Mouse (Mus musculus): ENCODE data around the gene Trak1.
"Not testable (repeated sequence)": the region's sequence is repeated elsewhere in the genome, so short reads cannot be mapped to it uniquely, and the experiment has no call there.

The Trak1 gene

DNA sequence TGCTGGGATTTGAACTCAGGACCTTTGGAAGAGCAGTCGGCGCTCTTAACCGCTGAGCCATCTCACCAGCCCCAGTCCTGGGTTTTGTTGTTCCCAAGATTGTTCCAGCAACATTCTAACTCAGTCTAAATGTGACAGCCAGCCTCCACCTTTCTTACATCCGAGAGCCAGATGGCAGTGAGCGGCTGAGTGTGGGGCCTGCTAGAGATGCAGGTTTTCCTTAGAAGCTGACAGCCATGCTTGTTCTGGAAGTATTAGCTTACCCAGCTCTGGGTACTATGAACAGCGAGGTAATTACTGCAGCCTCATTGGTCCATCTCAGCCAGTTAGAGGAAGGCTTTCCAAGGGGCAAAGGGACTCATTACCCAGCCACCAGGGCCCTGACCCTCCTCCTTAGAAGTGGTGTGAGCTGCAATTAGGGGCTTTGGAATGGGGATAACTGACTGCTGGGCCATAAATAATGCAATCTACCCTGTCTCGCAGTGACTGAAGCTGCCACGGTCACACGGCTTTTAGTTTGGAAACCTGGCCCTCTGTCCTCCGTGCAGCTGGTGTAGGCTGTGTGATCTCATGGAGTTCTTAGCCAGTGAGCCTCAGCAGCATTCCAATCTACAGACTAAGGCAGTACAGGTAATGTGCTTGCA lies 22.1 kb downstream of the Trak1 start:
- no peak for DNase-seq (ENCODE audit: low spot score)

- no peak for DNase-seq (ENCODE audit: low spot score)
These were observed 23.1 kb downstream of the Trak1 start for GRCm38 (mm10) chr9:121320433-121320832.

DNA sequence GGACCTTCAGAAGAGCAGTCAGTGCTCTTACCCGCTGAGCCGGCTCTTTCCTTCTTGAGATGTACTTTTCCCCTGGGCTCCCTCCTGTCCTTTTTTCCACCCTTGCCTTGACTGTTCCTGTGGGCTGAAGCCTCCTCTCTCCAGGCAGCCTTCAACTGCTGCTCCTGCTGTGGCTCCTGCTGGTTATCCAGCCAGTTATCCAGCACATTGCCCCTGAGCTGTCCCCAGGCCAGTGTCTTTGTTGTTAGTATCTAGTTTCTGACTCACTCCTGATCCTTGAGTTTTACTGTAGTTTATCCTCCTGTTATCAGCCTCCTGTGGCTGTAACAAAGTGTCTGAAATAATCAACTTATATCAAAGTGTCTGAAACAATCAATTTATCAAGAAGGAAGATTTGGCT lies 23.8 kb downstream of the Trak1 start:
- no peak for DNase-seq (ENCODE audit: low spot score)

DNA sequence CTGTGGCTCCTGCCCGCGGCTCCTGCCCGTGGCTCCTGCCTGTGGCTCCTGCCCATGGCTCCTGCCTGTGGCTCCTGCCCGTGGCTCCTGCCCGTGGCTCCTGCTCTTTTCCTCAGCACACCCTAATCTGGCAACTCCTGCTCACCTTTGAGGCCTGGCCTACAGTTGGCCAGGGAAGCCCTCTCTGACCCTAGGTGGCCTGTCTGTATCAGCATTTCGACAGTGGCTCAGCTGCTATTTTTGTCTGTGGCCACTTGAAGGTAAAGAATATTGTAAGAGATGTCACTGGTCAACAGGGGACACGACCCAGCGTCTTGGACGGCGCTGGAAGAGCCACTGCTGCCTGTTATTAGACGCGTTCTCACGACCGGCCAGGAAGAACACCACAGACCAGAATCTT lies 24.7 kb downstream of the Trak1 start:
- DNase-seq (ENCODE audit: low spot score) = no peak

- not testable (repeated sequence) for DNase-seq (ENCODE audit: low spot score)
These were observed 31.0 kb downstream of the Trak1 start for GRCm38 (mm10) chr9:121328342-121328741.

- no peak for DNase-seq (ENCODE audit: low spot score)
These were observed 31.9 kb downstream of the Trak1 start for GRCm38 (mm10) chr9:121329181-121329580.

- no peak for DNase-seq (ENCODE audit: low spot score)
These were observed 32.8 kb downstream of the Trak1 start for GRCm38 (mm10) chr9:121330065-121330464.

GRCm38 (mm10) chr9:121331438-121331837 lies 34.1 kb downstream of the Trak1 start:
- no peak for DNase-seq (ENCODE audit: low spot score)

- no peak for DNase-seq (ENCODE audit: low spot score)
These were observed 34.8 kb downstream of the Trak1 start for GRCm38 (mm10) chr9:121331878-121332630.

GRCm38 (mm10) chr9:121333559-121333958 lies 36.3 kb downstream of the Trak1 start:
- no peak for DNase-seq (ENCODE audit: low spot score)

GRCm38 (mm10) chr9:121334311-121334851 lies 37.1 kb downstream of the Trak1 start:
- DNase-seq (ENCODE audit: low spot score) = no peak

DNA sequence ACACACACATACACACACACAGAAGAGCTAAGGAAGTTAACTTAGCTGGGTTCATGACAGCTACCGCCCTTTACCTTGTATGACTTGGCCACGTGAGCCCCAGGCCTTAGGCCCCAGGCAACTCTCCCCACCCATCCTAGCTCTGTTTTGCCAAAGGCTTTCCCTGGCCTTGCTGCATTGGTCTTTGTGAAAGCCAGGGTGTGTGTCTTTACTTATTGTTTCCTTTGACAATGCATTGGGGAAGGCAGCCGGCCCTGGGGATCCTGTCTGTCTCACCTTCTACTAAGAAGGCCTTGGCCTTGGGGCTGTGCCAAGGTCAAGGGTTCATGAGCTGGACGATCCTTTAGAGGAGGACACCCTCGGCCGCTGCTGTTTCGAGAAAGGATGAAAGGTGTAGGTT lies 38.3 kb downstream of the Trak1 start:
- no peak for DNase-seq (ENCODE audit: low spot score)

GRCm38 (mm10) chr9:121336324-121336946 lies 39.1 kb downstream of the Trak1 start:
- no peak for DNase-seq (ENCODE audit: low spot score)

DNA sequence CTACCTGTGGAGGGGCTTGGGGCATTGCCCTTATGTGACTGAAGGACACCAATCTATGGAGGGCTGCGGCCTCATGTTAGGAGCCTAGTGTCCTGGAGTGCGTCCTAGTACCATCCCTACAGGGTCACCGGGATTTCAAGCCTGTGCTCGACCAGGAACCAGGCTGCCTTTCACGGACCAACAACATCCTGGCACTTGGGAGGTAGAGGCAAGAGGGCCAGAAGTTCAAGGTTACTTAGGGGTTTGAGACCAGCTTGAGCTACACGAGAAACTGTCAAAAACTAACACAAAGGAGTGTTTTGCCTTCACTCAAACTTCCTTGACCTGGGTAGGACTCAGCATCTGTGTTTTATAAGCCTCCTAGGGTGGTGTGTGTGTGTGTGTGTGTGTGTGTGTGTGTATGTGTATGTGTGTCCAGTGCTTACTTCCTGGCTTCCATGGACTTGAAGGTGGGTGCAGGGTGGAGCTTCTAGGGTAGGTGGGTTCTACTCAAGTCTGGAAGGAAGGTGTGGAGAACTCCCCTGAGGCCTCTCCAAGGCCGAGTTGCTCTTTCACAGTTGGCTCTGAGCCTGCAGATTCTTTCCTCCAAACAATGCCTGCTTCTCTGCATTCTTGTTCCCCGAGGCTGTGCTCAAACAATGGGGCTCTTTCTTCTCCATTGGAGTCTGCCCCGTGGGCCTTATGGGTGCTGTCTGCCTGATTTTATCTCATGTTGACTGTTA lies 40.1 kb downstream of the Trak1 start:
- no peak for DNase-seq (ENCODE audit: low spot score)

DNA sequence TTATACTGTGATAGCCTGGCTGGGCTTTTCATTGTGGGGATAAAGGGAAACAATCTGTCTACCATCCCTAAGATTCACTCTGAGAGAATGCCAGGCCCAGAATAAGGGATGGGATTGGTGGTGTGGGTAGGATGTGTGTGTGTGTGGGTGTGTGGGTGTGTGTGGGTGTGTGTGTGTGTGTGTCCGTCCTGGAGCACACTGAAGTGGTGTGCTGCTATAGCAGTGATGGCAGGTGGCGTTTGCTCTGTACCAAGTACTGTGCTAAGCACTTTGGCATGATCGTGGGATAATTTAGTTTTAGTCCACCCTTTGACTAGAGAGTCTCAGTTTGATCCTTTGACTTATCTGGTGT lies 40.6 kb downstream of the Trak1 start:
- no peak for DNase-seq (ENCODE audit: low spot score)

DNA sequence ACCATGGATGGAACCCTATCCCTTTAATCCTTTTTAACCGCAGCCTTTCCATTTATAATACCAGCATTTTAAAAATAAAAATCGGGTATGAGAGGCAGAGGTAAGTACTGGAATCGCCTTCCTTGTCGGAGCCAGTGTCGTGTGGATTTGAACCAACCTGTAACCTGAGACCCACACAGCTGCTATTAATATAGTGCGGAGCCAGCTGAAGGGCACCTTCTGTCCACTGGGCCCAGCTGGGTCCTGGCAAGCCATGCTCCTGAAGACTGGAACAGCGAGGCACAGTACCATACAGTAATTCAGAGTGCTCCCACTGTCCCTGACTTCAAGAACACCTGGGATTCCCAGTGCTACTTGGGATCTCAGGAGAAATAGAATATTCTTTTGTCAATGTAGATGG lies 44.5 kb downstream of the Trak1 start:
- DNase-seq (ENCODE audit: low spot score) = no peak

DNA sequence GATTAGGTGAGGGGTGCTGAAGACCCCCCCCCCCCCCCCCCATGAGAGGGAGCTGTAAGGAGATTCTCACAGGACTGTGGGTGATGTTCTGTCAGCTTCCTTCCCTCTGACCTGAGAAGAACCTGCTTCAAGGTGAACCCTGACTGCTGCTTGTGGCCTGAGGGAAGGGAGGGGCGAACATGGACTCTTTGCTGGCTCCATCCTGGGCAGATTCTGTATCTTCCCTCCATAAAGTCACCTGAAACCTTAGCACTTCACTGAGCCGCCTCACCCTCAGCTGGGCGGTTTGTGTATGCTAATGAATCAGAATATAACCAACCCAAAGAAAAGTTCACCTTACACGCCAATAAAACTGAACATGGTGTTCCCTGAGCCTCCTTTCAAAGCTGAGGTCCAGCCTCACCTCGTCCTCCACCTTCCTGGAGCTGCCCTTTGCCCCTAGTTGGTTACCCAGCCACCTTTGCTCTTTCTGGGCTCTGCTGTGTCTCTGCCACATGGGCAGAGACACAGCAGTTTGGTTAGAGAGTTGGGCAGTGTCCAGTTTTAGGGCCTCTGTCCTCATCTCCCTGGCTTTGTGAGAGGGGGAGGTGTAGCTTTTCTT lies 45.3 kb downstream of the Trak1 start:
- DNase-seq (ENCODE audit: low spot score) = no peak

DNA sequence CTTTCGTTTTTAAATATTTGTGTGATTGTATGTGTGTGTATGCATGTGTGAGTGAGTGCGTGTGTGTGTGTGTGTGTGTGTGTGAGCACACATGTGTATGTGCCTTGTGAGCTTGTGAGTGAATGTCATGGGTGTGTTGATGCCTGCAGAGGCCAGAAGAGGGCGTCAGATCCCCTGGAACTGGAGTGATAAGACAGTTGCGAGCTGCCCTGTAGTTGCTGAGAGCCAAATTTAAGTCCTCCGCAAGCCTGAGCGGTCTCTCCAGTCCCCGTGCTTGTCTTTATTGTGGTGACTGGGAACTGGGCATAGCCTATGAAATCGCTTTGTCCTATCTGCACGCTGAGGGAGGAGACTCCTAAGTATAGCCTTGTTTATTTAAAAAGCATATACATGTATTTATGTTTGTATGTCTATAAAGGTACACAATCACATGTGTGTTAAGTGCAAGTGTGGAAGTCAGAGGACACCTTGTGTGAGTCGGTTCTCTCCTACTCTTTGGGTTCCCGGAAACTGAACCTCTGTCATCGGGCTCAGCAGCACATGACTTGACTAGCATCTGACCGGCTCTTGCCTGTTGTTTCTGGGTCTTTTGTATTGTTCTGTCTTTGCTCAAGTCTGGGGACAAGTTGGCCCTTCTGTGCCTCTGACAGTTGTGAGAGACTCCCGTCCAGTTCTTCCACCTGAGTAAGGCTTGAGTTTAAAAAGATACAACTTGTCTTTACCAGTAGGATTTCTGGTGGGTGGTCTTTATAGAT lies 46.0 kb downstream of the Trak1 start:
- no peak for DNase-seq (ENCODE audit: low spot score)

GRCm38 (mm10) chr9:121344344-121344743 lies 47.0 kb downstream of the Trak1 start:
- DNase-seq (ENCODE audit: low spot score) = no peak

GRCm38 (mm10) chr9:121345427-121346130 lies 48.3 kb downstream of the Trak1 start:
- no peak for DNase-seq (ENCODE audit: low spot score)

GRCm38 (mm10) chr9:121346635-121347034 lies 49.3 kb downstream of the Trak1 start:
- no peak for DNase-seq (ENCODE audit: low spot score)

Data from ovary, adult 18-20 months (tissue).